Mouse (Mus musculus): ENCODE results near the gene Arhgef28. TPM values are rescaled to one million over a fixed set of nuclear protein-coding genes. Genes with fewer than 3 reads are reported as not detected.
"Not testable (repeated sequence)": the region's sequence is repeated elsewhere in the genome, so short reads cannot be mapped to it uniquely, and the experiment has no call there.

The Arhgef28 gene
- polyA plus RNA-seq, 1 experiment from 2014 or later = 45.3 TPM

DNA sequence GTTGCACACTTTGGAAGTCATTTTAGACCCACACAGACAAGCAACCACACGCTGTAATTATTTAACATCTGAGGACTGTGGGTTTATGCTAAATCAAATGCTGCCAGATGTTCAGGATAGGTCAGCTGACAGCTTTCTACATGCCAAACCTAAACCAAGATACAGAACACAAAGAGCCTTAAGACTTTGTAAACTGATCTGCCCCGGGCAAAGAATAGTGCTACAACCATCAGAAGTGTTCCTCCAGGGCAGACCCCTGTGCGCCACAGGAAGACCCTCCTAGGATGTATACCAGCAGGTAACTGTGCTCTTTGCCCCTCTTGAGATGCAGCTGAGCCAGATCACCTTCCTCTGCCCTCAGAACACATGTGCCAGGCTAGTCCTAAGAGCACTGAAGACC is 111.9 kb downstream of the Arhgef28 start:
- no peaks in the 10 kb centered on the region for H3K27me3 ChIP-seq
- H3K4me3 ChIP-seq (replicated peaks) = no peak overlapping the region
- H3K9me3 ChIP-seq (replicated peaks) = no peaks in the 10 kb centered on the region
- H3K36me3 ChIP-seq = no peaks in the 10 kb centered on the region
- H3K4me2 ChIP-seq = no peak overlapping the region
- no peak overlapping the region for H3K27ac ChIP-seq
- WGBS = 81% methylated on average over 3 of the region's 3 CpGs
- ATAC-seq (replicated peaks; ENCODE audit: low FRiP score) = no peak
- H3K4me1 ChIP-seq = 0 out of 2 replicates have a peak, but pooled peaks cover 3% of the 10 kb centered on the region
- H3K9ac ChIP-seq = no peak overlapping the region

- Histone ChIP-seq H3K4me1 (0 out of 2 replicates have a peak, but pooled peaks cover 3% of the 10 kb centered on the region), H3K4me2 (no peak overlapping the region), H3K36me3 (no peaks in the 10 kb centered on the region), H3K9me3 (replicated peaks) (no peaks in the 10 kb centered on the region), H3K27ac (peak overlapping the region; percentile 29; the same call in 1 of the 2 replicates), H3K27me3 (no peaks in the 10 kb centered on the region), H3K4me3 (replicated peaks) (no peak overlapping the region), H3K9ac (no peak overlapping the region)
- ATAC-seq (replicated peaks; ENCODE audit: low FRiP score) = no peak
- 82% methylated on average over 9 of the region's 9 CpGs for WGBS
Observed at GRCm38 (mm10) chr13:98093483-98093882, 112.8 kb downstream of the Arhgef28 start.

GRCm38 (mm10) chr13:98092354-98093002 is 113.8 kb downstream of the Arhgef28 start:
- WGBS = 85% methylated on average over 12 of the region's 12 CpGs
- Histone ChIP-seq H3K36me3 (no peaks in the 10 kb centered on the region), H3K27ac (no peak overlapping the region), H3K27me3 (no peaks in the 10 kb centered on the region), H3K4me2 (no peak overlapping the region), H3K9ac (no peak overlapping the region), H3K9me3 (replicated peaks) (no peaks in the 10 kb centered on the region), H3K4me1 (0 out of 2 replicates have a peak, but pooled peaks cover 3% of the 10 kb centered on the region), H3K4me3 (replicated peaks) (no peak overlapping the region)
- ATAC-seq (replicated peaks; ENCODE audit: low FRiP score) = no peak

DNA sequence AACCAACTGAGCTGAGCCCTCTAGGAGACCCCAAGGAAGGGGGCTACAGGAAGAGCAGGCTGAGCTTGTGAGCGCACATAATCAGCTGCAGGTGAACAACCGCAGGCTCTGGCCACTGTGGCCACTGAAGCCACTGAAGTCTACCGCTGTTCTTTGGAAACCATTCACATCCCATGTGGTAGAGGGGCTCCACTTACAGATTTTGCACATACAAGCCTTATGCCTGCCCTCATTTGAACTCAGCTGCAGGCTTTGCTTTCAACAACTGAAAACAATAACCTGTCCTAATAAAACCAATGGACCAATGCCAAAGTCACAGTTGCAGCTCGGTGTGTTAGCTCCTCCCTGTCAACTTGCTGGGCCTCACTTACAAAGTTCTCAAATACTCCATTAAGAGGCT is 126.6 kb downstream of the Arhgef28 start:
- H3K4me1 ChIP-seq = peaks cover 13% of the 10 kb centered on the region
- no peak overlapping the region for H3K9ac ChIP-seq
- H3K4me3 ChIP-seq (replicated peaks) = no peak overlapping the region
- H3K4me2 ChIP-seq = no peak overlapping the region
- no peak for ATAC-seq (replicated peaks; ENCODE audit: low FRiP score)
- no peaks in the 10 kb centered on the region; the same call in 1 of the 2 replicates for H3K9me3 ChIP-seq (replicated peaks)
- H3K27me3 ChIP-seq = no peaks in the 10 kb centered on the region
- no peaks in the 10 kb centered on the region for H3K36me3 ChIP-seq
- 61% methylated on average over 4 of the region's 4 CpGs for WGBS
- H3K27ac ChIP-seq = peak overlapping the region; percentile 71; the same call in 1 of the 2 replicates

GRCm38 (mm10) chr13:98078251-98078650 is 128.0 kb downstream of the Arhgef28 start:
- Histone ChIP-seq H3K4me1 (peaks cover 13% of the 10 kb centered on the region), H3K36me3 (no peaks in the 10 kb centered on the region), H3K27ac (peak overlapping the region; percentile 71; the same call in 1 of the 2 replicates), H3K9me3 (replicated peaks) (no peaks in the 10 kb centered on the region; the same call in 1 of the 2 replicates), H3K4me2 (no peak overlapping the region), H3K4me3 (replicated peaks) (no peak overlapping the region), H3K27me3 (no peaks in the 10 kb centered on the region), H3K9ac (no peak overlapping the region)
- ATAC-seq (replicated peaks; ENCODE audit: low FRiP score) = no peak
- 78% methylated on average over 5 of the region's 5 CpGs for WGBS

DNA sequence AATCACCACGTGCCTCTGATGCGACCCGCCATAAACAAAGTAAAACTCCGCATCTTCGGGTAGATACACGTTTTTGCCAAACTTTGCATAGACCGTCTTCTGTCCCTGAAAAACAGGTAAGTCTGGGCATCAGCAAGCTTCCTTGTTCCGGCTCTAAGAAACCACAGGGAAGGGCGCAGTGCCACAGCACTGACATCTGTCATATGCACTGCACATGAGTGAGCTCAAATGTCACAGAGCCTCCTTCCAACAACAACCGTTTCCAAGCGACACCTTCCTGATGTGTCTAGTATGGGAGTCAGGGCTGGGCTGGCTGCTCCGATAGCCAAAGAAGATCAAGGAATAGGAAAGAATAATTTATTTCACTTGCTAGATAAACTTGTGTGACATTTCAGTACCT is 129.0 kb downstream of the Arhgef28 start:
- H3K4me3 ChIP-seq (replicated peaks) = no peak overlapping the region
- H3K9me3 ChIP-seq (replicated peaks) = no peaks in the 10 kb centered on the region; the same call in 1 of the 2 replicates
- WGBS = 82% methylated on average over 12 of the region's 12 CpGs
- no peak overlapping the region for H3K9ac ChIP-seq
- no peak overlapping the region for H3K27ac ChIP-seq
- no peaks in the 10 kb centered on the region for H3K27me3 ChIP-seq
- peaks cover 13% of the 10 kb centered on the region for H3K4me1 ChIP-seq
- H3K36me3 ChIP-seq = no peaks in the 10 kb centered on the region
- H3K4me2 ChIP-seq = no peak overlapping the region
- no peak for ATAC-seq (replicated peaks; ENCODE audit: low FRiP score)

GRCm38 (mm10) chr13:98074871-98075270 is 131.4 kb downstream of the Arhgef28 start:
- no peaks in the 10 kb centered on the region for H3K27me3 ChIP-seq
- H3K4me2 ChIP-seq = no peak overlapping the region
- H3K4me1 ChIP-seq = peaks cover 12% of the 10 kb centered on the region
- H3K36me3 ChIP-seq = no peaks in the 10 kb centered on the region
- no peak overlapping the region for H3K9ac ChIP-seq
- no peak overlapping the region for H3K27ac ChIP-seq
- no peaks in the 10 kb centered on the region for H3K9me3 ChIP-seq (replicated peaks)
- 49% methylated on average over 11 of the region's 11 CpGs for WGBS
- no peak overlapping the region for H3K4me3 ChIP-seq (replicated peaks)
- no peak for ATAC-seq (replicated peaks; ENCODE audit: low FRiP score)

DNA sequence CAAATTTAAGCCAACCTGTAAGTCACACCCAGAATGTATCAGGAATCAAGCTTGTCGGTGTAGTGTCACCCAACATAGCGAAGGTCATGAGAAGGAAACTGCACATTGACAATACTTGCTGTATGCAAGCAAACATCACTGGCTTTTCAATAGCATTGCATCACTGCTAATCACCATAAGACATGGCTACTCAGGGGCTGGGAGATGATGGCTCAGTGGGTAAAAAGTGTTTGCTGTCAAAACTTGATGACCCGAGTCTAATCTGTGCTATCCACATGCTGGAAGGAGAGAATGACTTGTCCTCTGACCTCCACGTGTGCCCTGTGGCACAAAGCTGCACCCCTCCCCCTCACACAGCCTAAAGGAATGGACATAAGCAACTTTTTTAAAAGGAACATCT is 133.0 kb downstream of the Arhgef28 start:
- Histone ChIP-seq H3K27me3 (no peaks in the 10 kb centered on the region), H3K4me1 (0 out of 2 replicates have a peak, but pooled peaks cover 6% of the 10 kb centered on the region), H3K9me3 (replicated peaks) (no peaks in the 10 kb centered on the region), H3K36me3 (no peaks in the 10 kb centered on the region), H3K4me3 (replicated peaks) (no peak overlapping the region), H3K9ac (no peak overlapping the region), H3K4me2 (no peak overlapping the region), H3K27ac (no peak overlapping the region)
- no peak for ATAC-seq (replicated peaks; ENCODE audit: low FRiP score)
- WGBS = 68% methylated on average over 4 of the region's 4 CpGs

DNA sequence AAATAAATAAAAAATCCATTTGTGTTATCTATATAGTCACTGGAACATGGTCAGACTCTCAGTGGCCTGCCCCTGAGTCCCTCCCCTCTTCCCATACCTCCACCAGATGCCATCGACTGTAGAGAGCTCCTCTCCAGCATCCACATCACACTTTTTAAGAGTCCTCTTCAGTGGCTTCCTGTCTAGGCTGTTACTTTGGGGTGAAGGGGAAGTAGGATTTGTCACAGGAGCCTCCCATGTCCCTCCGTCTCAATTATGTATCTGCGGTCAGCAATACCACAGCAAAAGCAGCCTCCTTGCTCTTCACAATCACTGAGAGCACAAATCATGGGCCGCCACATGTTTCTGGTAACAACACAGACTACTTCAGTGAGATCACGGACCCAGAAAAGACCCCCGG is 135.8 kb downstream of the Arhgef28 start:
- Histone ChIP-seq H3K9ac (no peak overlapping the region), H3K27me3 (no peaks in the 10 kb centered on the region), H3K9me3 (replicated peaks) (no peaks in the 10 kb centered on the region), H3K4me3 (replicated peaks) (no peak overlapping the region), H3K36me3 (no peaks in the 10 kb centered on the region), H3K4me1 (0 out of 2 replicates have a peak, but pooled peaks cover 8% of the 10 kb centered on the region), H3K4me2 (no peak overlapping the region), H3K27ac (no peak overlapping the region)
- no peak for ATAC-seq (replicated peaks; ENCODE audit: low FRiP score)
- 88% methylated on average over 6 of the region's 6 CpGs for WGBS

DNA sequence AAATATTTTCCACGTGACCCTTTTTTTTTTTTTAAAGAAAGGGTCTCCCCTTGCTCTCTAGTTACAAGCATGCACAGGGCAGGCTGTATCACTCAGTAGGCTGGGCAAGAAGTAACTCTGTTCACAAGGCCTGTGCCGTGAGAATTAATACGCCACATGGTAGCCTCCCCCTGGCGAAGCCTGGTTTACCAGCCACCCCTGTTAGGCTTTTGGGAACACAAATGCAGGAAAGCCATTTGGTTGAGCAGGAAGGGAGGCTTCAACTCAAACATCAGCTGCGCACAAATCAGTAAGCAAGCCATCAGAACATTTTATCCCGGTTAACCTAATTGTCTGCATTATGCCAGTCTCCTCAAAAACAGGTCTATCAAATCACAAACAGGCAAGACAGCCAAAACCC is 136.6 kb downstream of the Arhgef28 start:
- no peaks in the 10 kb centered on the region for H3K36me3 ChIP-seq
- no peak overlapping the region for H3K4me2 ChIP-seq
- no peaks in the 10 kb centered on the region for H3K9me3 ChIP-seq (replicated peaks)
- 0 out of 2 replicates have a peak, but pooled peaks cover 4% of the 10 kb centered on the region for H3K4me1 ChIP-seq
- no peak overlapping the region for H3K27ac ChIP-seq
- no peaks in the 10 kb centered on the region for H3K27me3 ChIP-seq
- H3K9ac ChIP-seq = no peak overlapping the region
- H3K4me3 ChIP-seq (replicated peaks) = no peak overlapping the region
- 87% methylated on average over 6 of the region's 6 CpGs for WGBS
- ATAC-seq (replicated peaks; ENCODE audit: low FRiP score) = no peak

- H3K27ac ChIP-seq = peak overlapping the region; percentile 37
- H3K9ac ChIP-seq = no peak overlapping the region
- peaks cover 11% of the 10 kb centered on the region for H3K4me1 ChIP-seq
- no peaks in the 10 kb centered on the region for H3K9me3 ChIP-seq (replicated peaks)
- 32% methylated on average over 4 of the region's 4 CpGs for WGBS
- no peak for ATAC-seq (replicated peaks; ENCODE audit: low FRiP score)
- H3K4me2 ChIP-seq = no peak overlapping the region
- no peaks in the 10 kb centered on the region for H3K27me3 ChIP-seq
- no peak overlapping the region for H3K4me3 ChIP-seq (replicated peaks)
- H3K36me3 ChIP-seq = no peaks in the 10 kb centered on the region
Observed at GRCm38 (mm10) chr13:98062843-98063242, 143.4 kb downstream of the Arhgef28 start.

DNA sequence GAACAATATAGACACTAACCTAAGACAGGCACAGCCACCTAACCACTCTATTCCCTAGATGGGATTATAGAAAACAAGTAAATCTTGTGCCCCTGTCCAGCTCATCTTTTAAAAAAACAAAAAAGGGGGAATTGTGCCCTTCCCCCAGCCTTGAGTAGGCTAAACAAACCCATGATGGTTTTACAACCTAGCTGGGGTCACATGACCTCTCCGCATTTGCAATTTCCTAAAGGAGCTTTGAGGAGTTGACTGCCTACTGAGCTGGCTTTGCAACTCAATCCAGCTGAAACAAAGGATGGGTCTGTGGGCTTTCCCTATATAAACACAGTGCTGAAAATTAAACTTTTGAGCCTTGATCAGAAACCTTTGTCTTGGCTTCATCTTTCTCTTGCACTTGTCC is 146.1 kb downstream of the Arhgef28 start:
- H3K27me3 ChIP-seq; H3K36me3 ChIP-seq; ATAC-seq (replicated peaks; ENCODE audit: low FRiP score); H3K4me2 ChIP-seq; H3K27ac ChIP-seq; H3K4me3 ChIP-seq (replicated peaks); H3K9ac ChIP-seq; H3K9me3 ChIP-seq (replicated peaks): not testable (repeated sequence)
- 65% methylated on average over 1 of the region's 1 CpGs for WGBS
- H3K4me1 ChIP-seq = peaks cover 11% of the 10 kb centered on the region

- H3K27me3 ChIP-seq = no peaks in the 10 kb centered on the region
- 0 out of 2 replicates have a peak, but pooled peaks cover 4% of the 10 kb centered on the region for H3K4me1 ChIP-seq
- H3K9me3 ChIP-seq (replicated peaks) = no peaks in the 10 kb centered on the region; the same call in 1 of the 2 replicates
- no peak overlapping the region for H3K27ac ChIP-seq
- H3K4me2 ChIP-seq = no peak overlapping the region
- H3K36me3 ChIP-seq = no peaks in the 10 kb centered on the region
- ATAC-seq (replicated peaks; ENCODE audit: low FRiP score) = no peak
- no peak overlapping the region for H3K9ac ChIP-seq
- H3K4me3 ChIP-seq (replicated peaks) = no peak overlapping the region
- WGBS = 85% methylated on average over 8 of the region's 8 CpGs
Observed at GRCm38 (mm10) chr13:98055194-98055593, 151.0 kb downstream of the Arhgef28 start.

Data from kidney, embryonic 15.5 days (tissue).